Mouse (Mus musculus) liver, adult (tissue): ENCODE results near the gene Prmt1.

Source experiments
- GATA4 ChIP-seq: IDR thresholded peaks from 2 replicates; pipeline ENCODE4 v1.6.1; 2014; ENCODE audit warnings: mild to moderate bottlenecking, low read length; ENCODE audit not compliant: insufficient replicate concordance

The Prmt1 gene

DNA sequence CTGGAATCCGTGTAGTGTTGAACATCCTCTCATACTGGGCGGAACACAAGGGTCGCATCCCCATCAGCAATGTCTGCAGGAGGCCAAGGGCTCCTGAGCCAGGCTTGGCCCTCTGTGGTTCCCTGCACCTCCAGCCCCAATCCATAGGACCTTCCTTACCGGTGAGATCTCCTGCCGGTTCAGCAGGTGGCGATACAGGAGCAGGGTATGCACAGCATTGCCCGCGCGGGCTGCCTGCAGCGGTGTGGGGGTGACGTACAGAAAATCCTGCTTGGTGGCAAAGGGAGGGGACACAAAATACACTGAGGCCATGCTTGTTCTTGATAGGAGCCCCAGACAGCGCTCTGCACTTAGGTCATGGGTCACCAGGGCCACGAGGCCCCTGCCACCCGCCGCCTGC lies 19.7 kb downstream of the Prmt1 start:
- no peak for TF ChIP-seq GATA4

DNA sequence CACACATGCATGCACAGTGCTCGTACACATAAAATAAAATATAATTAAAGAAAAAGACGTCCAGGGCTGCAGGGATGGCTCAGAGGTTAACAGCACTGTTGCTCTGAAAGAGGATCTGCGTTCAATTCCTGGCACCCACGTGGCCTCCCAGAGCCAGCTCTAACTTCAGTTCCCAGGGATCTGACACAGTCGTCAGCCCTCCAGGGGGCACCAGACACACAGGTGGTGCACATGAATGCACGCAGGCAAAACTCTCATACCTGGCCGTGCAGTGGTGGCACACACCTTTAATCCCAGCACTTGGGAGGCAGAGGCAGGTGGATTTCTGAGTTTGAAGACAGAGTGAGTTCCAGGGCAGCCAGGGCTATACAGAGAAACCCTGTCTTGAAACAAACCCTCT lies 20.4 kb downstream of the Prmt1 start:
- no peak for TF ChIP-seq GATA4

GRCm38 (mm10) chr7:44964990-44965389 lies 21.4 kb downstream of the Prmt1 start:
- no peak for TF ChIP-seq GATA4

GRCm38 (mm10) chr7:44962831-44963230 lies 23.5 kb downstream of the Prmt1 start:
- no peak for TF ChIP-seq GATA4

- no peak for TF ChIP-seq GATA4
Measured at GRCm38 (mm10) chr7:44962337-44962736, 24.0 kb downstream of the Prmt1 start.

GRCm38 (mm10) chr7:44960512-44960910 lies 25.9 kb downstream of the Prmt1 start:
- no peak for TF ChIP-seq GATA4

GRCm38 (mm10) chr7:44959874-44960511 lies 26.4 kb downstream of the Prmt1 start:
- TF ChIP-seq GATA4 = no peak

DNA sequence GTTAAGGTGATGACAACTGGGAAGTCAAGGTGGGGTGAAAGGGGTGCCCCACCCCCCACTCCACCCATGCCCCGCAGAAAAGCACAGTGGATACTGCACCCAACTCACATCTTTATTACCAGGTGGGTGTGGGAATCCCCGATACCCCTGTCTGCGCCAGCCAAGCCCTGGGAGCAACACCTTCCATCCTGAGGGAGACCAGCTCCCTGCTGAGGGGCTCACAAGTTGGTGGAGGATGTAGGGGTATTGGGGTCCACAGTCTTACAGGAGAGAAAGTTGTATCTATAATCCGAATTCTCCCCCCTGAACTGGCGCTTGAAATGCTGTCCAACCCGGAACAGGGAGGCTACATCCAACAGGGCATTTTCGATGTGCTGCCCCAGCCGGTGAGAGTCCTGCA lies 27.1 kb downstream of the Prmt1 start:
- TF ChIP-seq GATA4 = no peak

GRCm38 (mm10) chr7:44958208-44958607 lies 28.2 kb downstream of the Prmt1 start:
- TF ChIP-seq GATA4 = no peak

- TF ChIP-seq GATA4 = no peak
Measured at GRCm38 (mm10) chr7:44957183-44957835, 29.1 kb downstream of the Prmt1 start.

GRCm38 (mm10) chr7:44956266-44956665 lies 30.1 kb downstream of the Prmt1 start:
- TF ChIP-seq GATA4 = no peak

DNA sequence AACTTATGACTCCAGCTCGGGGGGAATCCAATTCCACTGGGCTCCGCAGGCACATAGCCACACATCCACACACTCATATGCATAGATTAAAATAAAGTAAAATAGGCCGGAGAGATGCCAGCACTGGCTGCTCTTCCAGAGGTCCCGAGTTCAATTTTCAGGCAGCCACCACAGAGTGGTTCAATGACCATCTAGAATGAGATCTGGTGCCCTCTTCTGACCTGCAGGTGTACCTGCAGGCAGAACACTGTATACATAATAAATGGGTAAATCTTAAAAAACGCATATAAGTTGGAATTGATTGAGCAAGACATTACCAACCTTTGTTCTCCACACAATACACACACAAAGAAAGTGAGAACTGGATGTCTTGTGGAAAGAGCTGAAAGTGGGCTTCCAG lies 30.7 kb downstream of the Prmt1 start:
- no peak for TF ChIP-seq GATA4

DNA sequence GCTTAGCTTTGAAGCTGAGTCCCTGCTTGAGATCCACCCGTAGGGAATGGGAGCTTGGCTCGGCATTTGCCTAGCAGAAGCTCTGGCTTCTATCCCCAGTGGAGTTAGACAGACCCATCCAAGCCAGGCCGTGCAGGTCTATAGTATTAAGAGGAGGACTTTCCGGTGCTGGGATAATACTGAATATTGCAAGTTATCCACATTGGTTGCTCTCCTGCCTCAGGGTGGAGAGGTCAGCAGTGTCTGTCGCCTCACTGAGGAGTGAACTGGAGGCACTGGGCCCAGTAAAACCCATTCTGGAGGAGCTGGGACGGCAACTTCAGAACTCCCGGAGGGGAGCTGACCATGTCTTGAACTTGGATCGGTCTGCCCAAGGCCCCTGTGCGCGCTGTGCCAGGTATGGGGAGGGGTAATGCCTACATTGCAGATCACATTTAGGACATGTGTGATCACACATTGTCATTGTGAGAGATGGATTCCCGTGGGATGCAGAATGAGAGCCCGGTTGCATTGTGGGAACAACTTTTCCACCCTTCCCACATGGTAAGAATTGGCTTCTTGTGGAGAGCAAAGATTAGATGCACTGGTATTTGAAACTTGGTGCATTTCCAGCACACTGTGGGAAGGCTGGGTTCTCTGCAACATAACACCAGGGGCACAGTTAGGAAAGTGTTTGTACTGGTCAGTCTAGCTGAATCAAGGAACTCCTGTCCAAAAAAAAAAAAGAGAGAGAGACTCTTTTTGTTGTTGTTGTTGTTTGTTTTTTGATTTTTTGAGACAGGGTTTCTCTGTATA lies 32.1 kb downstream of the Prmt1 start:
- no peak for TF ChIP-seq GATA4

GRCm38 (mm10) chr7:44953561-44953960 lies 32.8 kb downstream of the Prmt1 start:
- TF ChIP-seq GATA4 = no peak

DNA sequence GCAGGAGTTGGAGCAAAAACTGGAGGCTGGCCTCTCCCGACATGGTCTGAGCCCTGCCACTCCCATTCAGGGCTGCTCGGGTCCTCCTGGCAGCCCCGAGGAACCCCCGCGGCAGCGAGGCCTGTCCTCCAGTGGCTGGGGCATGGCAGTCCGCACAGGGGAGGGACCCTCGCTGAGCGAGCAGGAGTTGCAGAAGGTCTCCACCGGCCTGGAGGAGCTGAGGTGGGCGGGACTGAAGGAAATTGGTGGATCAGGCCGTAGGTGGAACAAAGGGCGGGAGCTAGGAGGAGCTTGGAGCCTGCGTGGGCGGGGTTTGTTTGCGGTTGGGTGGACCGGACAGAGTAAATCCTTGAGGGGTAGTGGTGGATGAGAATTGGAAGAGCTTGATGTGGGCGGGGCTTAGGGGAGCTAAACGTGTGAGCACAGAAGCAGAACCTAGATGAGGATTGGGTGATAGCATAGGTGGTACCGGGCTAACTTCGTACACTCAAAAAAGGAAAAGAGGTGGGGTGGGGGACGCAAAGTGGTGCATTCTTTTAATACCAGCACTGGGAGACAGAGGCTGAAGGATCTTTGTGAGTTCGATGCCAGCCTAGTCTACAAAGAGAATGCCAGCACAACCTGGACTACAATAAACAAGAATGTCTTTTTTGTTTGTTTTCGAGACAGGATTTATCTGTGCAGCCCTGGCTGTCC lies 33.6 kb downstream of the Prmt1 start:
- no peak for TF ChIP-seq GATA4
